Mouse (Mus musculus): ENCODE measurements around the gene Tmem131l. TPM values are rescaled to one million over a fixed set of nuclear protein-coding genes. Genes with fewer than 3 reads are reported as not detected.

Tmem131l gene
- polyA plus RNA-seq, 1 experiment from 2014 or later, result 74.8 TPM

GRCm38 (mm10) chr3:83980231-83980872 is 59.6 kb downstream of the Tmem131l start:
- peak overlapping the region; percentile 19; the same call in 1 of the 2 replicates for H3K4me3 ChIP-seq
- H3K27ac ChIP-seq, result peak overlapping the region; percentile 86
- WGBS, result 3% methylated on average over 6 of the region's 6 CpGs
- H3K9me3 ChIP-seq, result no peaks in the 10 kb centered on the region
- H3K4me1 ChIP-seq, result peaks cover 95% of the 10 kb centered on the region
- DNase-seq (ENCODE audit: extremely low spot score, low spot score), result peak; percentile 86
- H3K36me3 ChIP-seq (replicated peaks), result peaks cover 3% of the 10 kb centered on the region; the same call in 1 of the 2 replicates
- no peaks in the 10 kb centered on the region for H3K27me3 ChIP-seq (ENCODE audit: poor library complexity, severe bottlenecking)

- H3K27me3 ChIP-seq (ENCODE audit: poor library complexity, severe bottlenecking), result no peaks in the 10 kb centered on the region
- H3K27ac ChIP-seq, result peak overlapping the region; percentile 86
Measured at GRCm38 (mm10) chr3:83978497-83979410, 61.2 kb downstream of the Tmem131l start.

GRCm38 (mm10) chr3:83977817-83978216 is 62.2 kb downstream of the Tmem131l start:
- H3K27me3 ChIP-seq (ENCODE audit: poor library complexity, severe bottlenecking), result no peaks in the 10 kb centered on the region
- H3K27ac ChIP-seq, result peak overlapping the region; percentile 86; the same call in 1 of the 2 replicates
- H3K4me1 ChIP-seq, result peaks cover 94% of the 10 kb centered on the region
- H3K36me3 ChIP-seq (replicated peaks), result peaks cover 7% of the 10 kb centered on the region; the same call in 1 of the 2 replicates
- H3K4me3 ChIP-seq, result no peak overlapping the region
- no peak for DNase-seq (ENCODE audit: extremely low spot score, low spot score)
- 80% methylated on average over 3 of the region's 3 CpGs for WGBS
- H3K9me3 ChIP-seq, result no peaks in the 10 kb centered on the region

More at GRCm38 (mm10) chr3:83978497-83979410, 61.2 kb downstream of the Tmem131l start:
- H3K4me3 ChIP-seq, result no peak overlapping the region
- 89% methylated on average over 4 of the region's 4 CpGs for WGBS
- H3K4me1 ChIP-seq, result peaks cover 95% of the 10 kb centered on the region
- H3K36me3 ChIP-seq (replicated peaks), result peaks cover 7% of the 10 kb centered on the region; the same call in 1 of the 2 replicates
- no peak for DNase-seq (ENCODE audit: extremely low spot score, low spot score)
- no peaks in the 10 kb centered on the region for H3K9me3 ChIP-seq

- no peaks in the 10 kb centered on the region for H3K27me3 ChIP-seq (ENCODE audit: poor library complexity, severe bottlenecking)
- H3K36me3 ChIP-seq (replicated peaks), result peaks cover 7% of the 10 kb centered on the region; the same call in 1 of the 2 replicates
- H3K4me3 ChIP-seq, result no peak overlapping the region
- no peak for DNase-seq (ENCODE audit: extremely low spot score, low spot score)
- H3K4me1 ChIP-seq, result peaks cover 96% of the 10 kb centered on the region
- no peaks in the 10 kb centered on the region for H3K9me3 ChIP-seq
- 0 out of 2 replicates have a peak overlapping the region, but pooled peaks have one; percentile 30 for H3K27ac ChIP-seq
- 87% methylated on average over 3 of the region's 3 CpGs for WGBS
Measured at GRCm38 (mm10) chr3:83976161-83976560, 63.8 kb downstream of the Tmem131l start.

GRCm38 (mm10) chr3:83973339-83973738 is 66.6 kb downstream of the Tmem131l start:
- Histone ChIP-seq H3K36me3 (replicated peaks) (peaks cover 13% of the 10 kb centered on the region; the same call in 1 of the 2 replicates), H3K27ac (no peak overlapping the region), H3K9me3 (no peaks in the 10 kb centered on the region), H3K4me1 (peaks cover 92% of the 10 kb centered on the region), H3K27me3 (ENCODE audit: poor library complexity, severe bottlenecking) (no peaks in the 10 kb centered on the region), H3K4me3 (no peak overlapping the region)
- DNase-seq (ENCODE audit: extremely low spot score, low spot score), result no peak
- 70% methylated on average over 2 of the region's 2 CpGs for WGBS

GRCm38 (mm10) chr3:83970629-83971028 is 69.3 kb downstream of the Tmem131l start:
- H3K36me3 ChIP-seq (replicated peaks), result peaks cover 20% of the 10 kb centered on the region
- H3K27ac ChIP-seq, result peak overlapping the region; percentile 65; the same call in 1 of the 2 replicates
- WGBS, result 56% methylated on average over 1 of the region's 1 CpGs
- no peak overlapping the region for H3K4me3 ChIP-seq
- DNase-seq (ENCODE audit: extremely low spot score, low spot score), result no peak
- peaks cover 75% of the 10 kb centered on the region for H3K4me1 ChIP-seq
- H3K9me3 ChIP-seq, result no peaks in the 10 kb centered on the region
- H3K27me3 ChIP-seq (ENCODE audit: poor library complexity, severe bottlenecking), result no peaks in the 10 kb centered on the region

GRCm38 (mm10) chr3:83969081-83969480 is 70.9 kb downstream of the Tmem131l start:
- WGBS, result 87% methylated on average over 4 of the region's 4 CpGs
- no peak for DNase-seq (ENCODE audit: extremely low spot score, low spot score)
- Histone ChIP-seq H3K4me3 (no peak overlapping the region), H3K36me3 (replicated peaks) (peaks cover 22% of the 10 kb centered on the region), H3K4me1 (peaks cover 67% of the 10 kb centered on the region), H3K9me3 (no peaks in the 10 kb centered on the region), H3K27ac (no peak overlapping the region), H3K27me3 (ENCODE audit: poor library complexity, severe bottlenecking) (no peaks in the 10 kb centered on the region)

GRCm38 (mm10) chr3:83967791-83968190 is 72.2 kb downstream of the Tmem131l start:
- Histone ChIP-seq H3K36me3 (replicated peaks) (peaks cover 23% of the 10 kb centered on the region), H3K9me3 (no peaks in the 10 kb centered on the region), H3K27ac (no peak overlapping the region), H3K4me1 (peaks cover 63% of the 10 kb centered on the region), H3K4me3 (no peak overlapping the region), H3K27me3 (ENCODE audit: poor library complexity, severe bottlenecking) (no peaks in the 10 kb centered on the region)
- WGBS, result 84% methylated on average over 3 of the region's 3 CpGs
- no peak for DNase-seq (ENCODE audit: extremely low spot score, low spot score)

- Histone ChIP-seq H3K4me3 (no peak overlapping the region), H3K27me3 (ENCODE audit: poor library complexity, severe bottlenecking) (no peaks in the 10 kb centered on the region), H3K36me3 (replicated peaks) (peaks cover 47% of the 10 kb centered on the region), H3K4me1 (peaks cover 39% of the 10 kb centered on the region), H3K9me3 (no peaks in the 10 kb centered on the region), H3K27ac (0 out of 2 replicates have a peak overlapping the region, but pooled peaks have one; percentile 30)
- no peak for DNase-seq (ENCODE audit: extremely low spot score, low spot score)
- WGBS, result 71% methylated on average over 2 of the region's 2 CpGs
Measured at GRCm38 (mm10) chr3:83965333-83965732, 74.6 kb downstream of the Tmem131l start.

- 84% methylated on average over 5 of the region's 5 CpGs for WGBS
- no peak overlapping the region for H3K4me3 ChIP-seq
- H3K4me1 ChIP-seq, result peaks cover 27% of the 10 kb centered on the region
- peak overlapping the region; percentile 44; the same call in 1 of the 2 replicates for H3K27ac ChIP-seq
- H3K9me3 ChIP-seq, result no peaks in the 10 kb centered on the region
- H3K27me3 ChIP-seq (ENCODE audit: poor library complexity, severe bottlenecking), result no peaks in the 10 kb centered on the region
- H3K36me3 ChIP-seq (replicated peaks), result peaks cover 57% of the 10 kb centered on the region
- DNase-seq (ENCODE audit: extremely low spot score, low spot score), result no peak
Measured at GRCm38 (mm10) chr3:83963705-83964104, 76.3 kb downstream of the Tmem131l start.

GRCm38 (mm10) chr3:83962571-83962970 is 77.4 kb downstream of the Tmem131l start:
- Histone ChIP-seq H3K4me1 (peaks cover 23% of the 10 kb centered on the region), H3K4me3 (no peak overlapping the region), H3K27ac (no peak overlapping the region), H3K27me3 (ENCODE audit: poor library complexity, severe bottlenecking) (no peaks in the 10 kb centered on the region), H3K36me3 (replicated peaks) (peaks cover 68% of the 10 kb centered on the region), H3K9me3 (no peaks in the 10 kb centered on the region)
- DNase-seq (ENCODE audit: extremely low spot score, low spot score), result no peak
- 87% methylated on average over 3 of the region's 3 CpGs for WGBS

- H3K27ac ChIP-seq, result no peak overlapping the region
- peaks cover 20% of the 10 kb centered on the region for H3K4me1 ChIP-seq
- H3K36me3 ChIP-seq (replicated peaks), result peaks cover 69% of the 10 kb centered on the region
- H3K27me3 ChIP-seq (ENCODE audit: poor library complexity, severe bottlenecking), result no peaks in the 10 kb centered on the region
- no peaks in the 10 kb centered on the region for H3K9me3 ChIP-seq
- DNase-seq (ENCODE audit: extremely low spot score, low spot score), result no peak
- H3K4me3 ChIP-seq, result no peak overlapping the region
- WGBS, result 94% methylated on average over 7 of the region's 7 CpGs
Measured at GRCm38 (mm10) chr3:83962076-83962475, 77.9 kb downstream of the Tmem131l start.

Measured in forebrain, embryonic 10.5 days (tissue).